Mouse (Mus musculus) brain, embryonic 14.5 days (tissue): ENCODE results near the gene Dock4. TPM values are rescaled to one million over a fixed set of nuclear protein-coding genes. Genes with fewer than 3 reads are reported as not detected.

ENCODE experiments used
- DNase-seq: peaks from one replicate; pipeline ENCODE4 v3.0.0-alpha.2; 2011; ENCODE audit warnings: low read depth
- CTCF ChIP-seq: fragments of 200-500 bp; IDR thresholded peaks from 2 replicates; pipeline ENCODE4 v1.5.1; 2012; ENCODE audit warnings: inconsistent platforms, mild to moderate bottlenecking, moderate library complexity, borderline replicate concordance; ENCODE audit not compliant: insufficient read depth, insufficient read length; ENCODE audit errors: extremely low read depth
- POLR2A ChIP-seq: fragments of 200-500 bp; IDR thresholded peaks from 2 replicates; pipeline ENCODE4 v1.6.1; 2012; ENCODE audit warnings: mild to moderate bottlenecking, inconsistent platforms, borderline replicate concordance; ENCODE audit not compliant: poor library complexity, insufficient read depth, insufficient read length, severe bottlenecking; ENCODE audit errors: extremely low read depth
- polyA plus RNA-seq: library from polyadenylated mRNA; depleted of rRNA; stranded (reverse); fragments of >200 nt; gene quantifications from 2 replicates; pipeline ENCODE4 v1.2.3, GENCODE M21; 2012

The Dock4 gene
- polyA plus RNA-seq, 1 experiment: 29.5 TPM

DNA sequence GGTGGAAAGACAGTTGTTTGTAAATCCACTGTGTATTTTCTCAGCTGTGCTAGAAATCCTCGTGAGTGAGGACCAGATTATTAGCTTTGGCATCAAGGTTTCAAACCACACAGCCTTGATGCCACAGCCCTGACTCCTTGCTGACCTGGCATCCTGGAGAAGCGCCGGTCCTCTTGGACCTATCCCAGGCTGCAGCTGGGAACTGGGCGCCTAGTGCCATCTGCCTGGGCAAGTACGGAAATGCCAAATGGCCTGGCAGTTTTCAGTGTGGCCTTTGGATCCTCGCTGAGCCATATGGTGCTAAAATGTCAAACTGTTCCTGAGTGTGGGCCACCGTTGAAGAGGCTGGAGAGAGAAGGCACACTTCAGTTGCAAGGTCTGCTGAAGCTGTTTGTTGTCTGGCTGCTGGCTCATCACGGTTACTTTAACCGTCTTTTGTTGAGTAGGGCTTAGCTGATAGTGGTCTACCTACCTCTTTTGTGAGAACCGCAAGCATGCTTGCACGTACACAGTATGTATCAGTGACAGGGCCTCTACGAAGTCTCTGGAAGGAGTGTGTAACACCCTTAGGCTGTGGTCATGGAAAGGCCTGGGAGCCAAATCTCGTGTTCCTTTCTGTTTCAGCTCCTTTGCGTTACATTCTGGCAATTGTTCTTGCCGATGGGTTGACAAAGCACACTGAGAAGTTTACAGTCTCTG is 53.3 kb downstream of the Dock4 start:
- no peak for TF ChIP-seq POLR2A
- no peak for TF ChIP-seq CTCF
- peak; percentile 51 for DNase-seq

GRCm38 (mm10) chr12:40499627-40500329 is 54.0 kb downstream of the Dock4 start:
- no peak for TF ChIP-seq CTCF
- no peak for TF ChIP-seq POLR2A
- no peak for DNase-seq

- DNase-seq: no peak
- no peak for TF ChIP-seq CTCF
- no peak for TF ChIP-seq POLR2A
Observed at GRCm38 (mm10) chr12:40501141-40501540, 55.4 kb downstream of the Dock4 start.

DNA sequence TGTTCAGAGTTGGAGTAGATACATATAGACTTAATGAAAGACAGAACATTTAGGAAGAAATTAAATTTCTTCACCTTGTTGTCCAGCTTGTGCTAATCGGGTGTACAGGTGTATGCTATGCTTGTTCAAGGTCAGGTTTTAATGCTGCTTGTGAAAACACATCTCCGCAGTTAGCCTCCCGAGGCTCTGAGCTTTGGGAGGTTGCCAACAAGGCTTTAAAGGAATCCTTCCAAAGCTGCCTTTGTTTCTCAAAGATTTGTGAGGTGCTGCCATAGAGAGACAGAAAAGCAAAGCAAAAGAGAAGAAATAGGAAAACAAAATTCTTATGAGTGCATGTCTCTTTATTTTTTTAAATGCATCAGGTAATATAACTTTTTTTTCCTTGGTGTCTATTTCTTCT is 57.8 kb downstream of the Dock4 start:
- DNase-seq: peak; percentile 43
- TF ChIP-seq CTCF: no peak
- no peak for TF ChIP-seq POLR2A

DNA sequence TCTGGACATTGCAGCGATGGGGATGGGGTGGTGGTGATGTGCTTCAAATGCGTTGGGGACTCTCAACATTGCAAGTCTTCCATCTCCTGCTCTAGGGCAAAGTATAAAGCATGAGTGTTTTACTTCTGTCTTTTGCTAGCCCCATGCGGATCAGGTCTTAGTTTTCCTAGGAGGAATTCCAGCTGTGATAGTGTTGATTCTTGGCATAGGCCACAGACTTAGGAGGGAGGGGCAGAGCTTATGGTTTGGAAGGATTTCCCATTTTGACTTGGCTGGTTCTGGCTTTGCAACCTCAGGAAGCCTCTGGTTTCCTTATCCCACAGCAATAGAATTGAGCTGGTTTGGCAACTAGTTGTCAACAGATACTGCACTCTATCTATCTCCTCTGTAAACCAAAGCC is 58.9 kb downstream of the Dock4 start:
- TF ChIP-seq CTCF: no peak
- TF ChIP-seq POLR2A: no peak

DNA sequence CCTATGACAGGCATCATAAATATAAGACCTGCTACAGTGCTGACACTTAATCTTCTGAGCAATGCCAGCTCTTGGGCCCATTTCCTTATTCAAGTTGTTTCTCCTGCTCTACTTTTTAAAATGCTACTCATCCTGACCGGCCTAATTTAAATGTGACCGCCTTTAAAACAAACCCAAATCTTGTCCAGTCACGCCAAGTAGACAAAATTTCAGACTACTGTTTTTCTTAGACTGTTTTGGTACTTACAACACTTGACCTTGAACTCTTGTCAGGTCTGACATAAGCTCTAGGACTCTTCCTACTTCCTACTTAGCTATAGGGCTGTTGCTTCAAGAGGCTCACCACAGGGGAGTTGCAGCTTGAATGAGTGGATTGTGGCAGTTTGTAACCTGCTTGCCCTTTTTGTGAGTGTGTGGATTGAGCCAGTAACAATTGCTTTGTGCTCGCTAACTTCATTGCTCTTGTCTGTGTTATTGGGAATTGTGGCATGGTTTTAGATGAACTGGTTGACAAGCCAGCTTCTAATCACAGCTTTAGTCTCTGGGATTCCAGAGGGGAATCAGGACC is 62.2 kb downstream of the Dock4 start:
- peak; percentile 51 for DNase-seq
- no peak for TF ChIP-seq POLR2A
- TF ChIP-seq CTCF: no peak

More for the DNA sequence above, 58.9 kb downstream of the Dock4 start:
- DNase-seq: no peak

- DNase-seq: no peak
Observed at GRCm38 (mm10) chr12:40508416-40508815, 62.7 kb downstream of the Dock4 start.

GRCm38 (mm10) chr12:40511643-40512369 is 66.1 kb downstream of the Dock4 start:
- DNase-seq: peak; percentile 74
- TF ChIP-seq CTCF (no peak), POLR2A (no peak)

More at GRCm38 (mm10) chr12:40508416-40508815, 62.7 kb downstream of the Dock4 start:
- TF ChIP-seq CTCF: no peak
- TF ChIP-seq POLR2A: no peak

GRCm38 (mm10) chr12:40512370-40512693 is 66.6 kb downstream of the Dock4 start:
- TF ChIP-seq CTCF (no peak), POLR2A (no peak)
- no peak for DNase-seq

- DNase-seq: peak; percentile 58
- TF ChIP-seq POLR2A: no peak
Observed at GRCm38 (mm10) chr12:40512994-40513393, 67.2 kb downstream of the Dock4 start.

DNA sequence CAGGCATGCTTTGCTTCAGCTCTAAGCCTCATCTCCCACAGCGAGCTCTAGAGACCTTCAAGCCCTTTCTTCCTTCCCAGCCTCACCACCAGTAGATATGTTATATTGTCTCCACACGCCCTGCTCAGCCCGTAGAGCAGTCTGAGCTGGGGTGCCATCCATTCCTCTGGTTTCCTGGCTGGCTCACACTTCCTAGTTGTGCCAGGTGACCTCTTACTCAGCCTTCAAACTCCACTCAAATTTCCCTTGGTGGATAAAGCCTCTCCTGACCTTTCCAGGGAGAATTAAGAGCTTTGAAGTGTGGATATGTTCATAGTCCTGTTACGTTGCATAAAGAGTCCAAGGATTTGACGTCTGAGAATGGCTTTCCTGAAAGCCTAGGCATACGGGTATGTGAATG is 68.3 kb downstream of the Dock4 start:
- TF ChIP-seq CTCF (no peak), POLR2A (no peak)
- no peak for DNase-seq
